Mouse (Mus musculus) lung, postnatal 0 days (tissue): ENCODE measurements at regions not wholly inside any gene's neighbourhood (a gene's known extent, or its start where the extent isn't known, plus 50 kb on each side); places are given as distances from the start of the nearest gene placed in this dataset.
A peak's percentile ranks its signal among the peaks of the same experiment; 100 is the strongest.

Experiments
- ATAC-seq: fragments of 200-750 bp; cut with Nextera tagmentation; 2 replicates; pipeline ENCODE4 v1.8.0; 2017; ENCODE audit warnings: moderate library complexity
- DNase-seq: peaks from one replicate; pipeline ENCODE4 v3.0.0-alpha.2; 2016; ENCODE audit warnings: low spot score
- H3K27ac ChIP-seq: fragments of 300-500 bp; sonication (generic); 2 replicates; pipeline ENCODE4 v1.5.1; 2014; ENCODE audit warnings: antibody characterized with exemption, mild to moderate bottlenecking, low read length, mixed read lengths
- H3K27me3 ChIP-seq: fragments of 300-500 bp; sonication (generic); replicated peaks from 2 replicates; pipeline ENCODE4 v1.6.1; 2014; ENCODE audit warnings: low read length, mixed read lengths; ENCODE audit not compliant: insufficient read depth
- H3K36me3 ChIP-seq: fragments of 300-500 bp; sonication (generic); 2 replicates; pipeline ENCODE4 v1.6.1; 2014; ENCODE audit warnings: low read length, mixed read lengths; ENCODE audit not compliant: insufficient read depth
- H3K4me1 ChIP-seq: fragments of 300-500 bp; sonication (generic); 2 replicates; pipeline ENCODE4 v1.6.1; 2014; ENCODE audit warnings: antibody characterized with exemption, low read depth, low read length, mixed read lengths; ENCODE audit not compliant: insufficient read depth
- H3K4me2 ChIP-seq: fragments of 300-500 bp; sonication (generic); replicated peaks from 2 replicates; pipeline ENCODE4 v1.6.1; 2014; ENCODE audit warnings: low read depth, mild to moderate bottlenecking, low read length, moderate library complexity, mixed read lengths
- H3K4me3 ChIP-seq: fragments of 300-500 bp; sonication (generic); 2 replicates; pipeline ENCODE4 v1.5.1; 2014; ENCODE audit warnings: low read depth, low read length
- H3K9ac ChIP-seq: fragments of 300-500 bp; sonication (generic); replicated peaks from 2 replicates; pipeline ENCODE4 v1.6.1; 2014; ENCODE audit warnings: low read depth, mild to moderate bottlenecking
- H3K9me3 ChIP-seq: fragments of 300-500 bp; sonication (generic); 2 replicates; pipeline ENCODE4 v1.6.1; 2016; ENCODE audit warnings: low read length, mixed read lengths
- CTCF ChIP-seq: IDR thresholded peaks from 2 replicates; pipeline ENCODE4 v1.5.1; 2016; ENCODE audit warnings: antibody characterized with exemption, mild to moderate bottlenecking
- EP300 ChIP-seq: IDR thresholded peaks from 2 replicates; pipeline ENCODE4 v1.6.1; 2016; ENCODE audit warnings: antibody characterized with exemption, mild to moderate bottlenecking, control low read depth
- WGBS: fragments of 180-500 bp; shearing (Covaris S2); extraction: QIAGEN DNeasy Blood & Tissue Kit; methylation state at CpG from one replicate; pipeline ENCODE4 v1.1.7; 2014; 5-methylcytosine and 5-hydroxymethylcytosine counted together

DNA sequence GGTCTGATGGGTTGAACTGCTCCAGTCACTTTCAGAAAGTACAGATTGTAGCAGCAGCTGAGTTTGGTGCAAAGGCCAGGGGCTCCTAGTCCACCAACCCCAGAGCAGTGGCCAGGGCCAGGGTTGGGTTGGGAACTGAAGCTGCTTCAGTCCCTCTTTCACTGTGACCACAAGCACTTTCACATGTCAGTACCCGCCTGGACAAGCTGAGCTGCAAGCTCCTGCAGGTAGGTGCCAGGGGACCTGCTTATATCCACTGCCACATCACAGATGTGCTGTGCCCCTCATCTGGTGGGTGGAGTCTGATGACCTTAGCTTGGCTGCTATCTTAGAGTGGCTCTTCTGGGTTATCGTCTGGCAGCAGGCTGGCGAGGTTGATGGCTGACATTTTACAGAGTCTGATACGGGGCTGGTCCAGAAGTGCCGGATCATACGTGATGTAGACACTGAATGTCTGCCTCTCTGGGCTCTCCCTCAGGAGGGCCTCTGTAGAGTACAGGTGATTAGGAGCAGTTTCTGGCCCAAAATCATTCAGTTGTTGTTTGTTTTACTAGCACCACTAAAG, 192.6 kb downstream of the Rybp start:
- ATAC-seq = no peak
- TF ChIP-seq CTCF (no peak), EP300 (no peak)
- H3K27me3 ChIP-seq = no peaks in the 10 kb centered on the region

DNA sequence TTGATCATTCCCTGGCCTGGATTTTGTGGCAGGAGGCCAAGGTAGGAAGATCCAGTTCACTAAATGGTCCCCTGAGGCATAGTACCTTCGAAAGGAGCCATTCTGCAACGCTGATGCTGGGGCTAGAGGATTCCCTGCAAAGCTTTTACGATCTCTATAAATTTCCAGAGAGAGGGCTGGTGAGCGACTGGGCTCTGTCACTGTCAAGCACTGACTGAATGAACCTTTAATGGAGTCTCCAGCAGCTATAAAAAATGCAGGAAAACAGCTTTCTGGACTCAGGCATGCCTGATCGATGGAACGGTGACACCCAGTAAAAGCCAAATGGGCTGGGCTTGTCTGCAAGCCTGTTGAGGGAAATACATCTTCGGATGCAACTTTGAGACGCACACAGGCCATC, 194.4 kb downstream of the Rybp start:
- no peak for DNase-seq
- Histone ChIP-seq H3K27ac (no peak overlapping the region), H3K4me1 (no peaks in the 10 kb centered on the region), H3K4me3 (no peak overlapping the region), H3K36me3 (no peaks in the 10 kb centered on the region), H3K4me2 (no peak overlapping the region), H3K27me3 (no peaks in the 10 kb centered on the region), H3K9me3 (no peaks in the 10 kb centered on the region), H3K9ac (no peak overlapping the region)
- ATAC-seq = no peak
- 66% methylated on average over 8 of the region's 8 CpGs for WGBS
- TF ChIP-seq EP300 (no peak), CTCF (no peak)

More for the DNA sequence above, 192.6 kb downstream of the Rybp start:
- Histone ChIP-seq H3K36me3 (no peaks in the 10 kb centered on the region), H3K4me1 (no peaks in the 10 kb centered on the region), H3K9ac (no peak overlapping the region), H3K4me2 (no peak overlapping the region), H3K27ac (no peak overlapping the region), H3K9me3 (no peaks in the 10 kb centered on the region), H3K4me3 (no peak overlapping the region)
- DNase-seq = no peak
- WGBS = 80% methylated on average over 6 of the region's 6 CpGs

DNA sequence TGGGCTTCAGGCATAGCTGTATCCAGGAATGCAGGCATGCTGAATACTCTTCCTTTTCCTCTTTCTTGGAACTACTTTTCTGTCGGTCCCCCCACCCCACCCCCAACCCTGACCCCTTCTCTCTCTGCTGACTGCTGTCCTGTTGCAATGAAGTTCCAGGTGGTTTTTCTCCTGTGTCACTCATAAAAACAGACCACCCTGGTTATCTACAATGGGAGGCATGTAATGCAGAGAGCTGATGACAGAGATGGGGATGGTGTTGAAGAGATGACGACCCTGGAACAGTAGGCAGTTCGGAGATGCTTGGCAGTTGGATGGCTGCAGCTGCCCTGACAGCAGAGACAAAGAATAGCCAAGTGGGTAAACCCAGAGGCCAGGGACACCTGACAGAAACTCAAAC, 195.5 kb downstream of the Rybp start:
- Histone ChIP-seq H3K36me3 (no peaks in the 10 kb centered on the region), H3K9me3 (no peaks in the 10 kb centered on the region), H3K9ac (no peak overlapping the region), H3K4me3 (no peak overlapping the region), H3K4me1 (no peaks in the 10 kb centered on the region), H3K27ac (no peak overlapping the region), H3K27me3 (no peaks in the 10 kb centered on the region), H3K4me2 (no peak overlapping the region)
- WGBS = 34% methylated on average over 3 of the region's 3 CpGs
- ATAC-seq (peak; percentile 30; the same call in 1 of the 2 replicates), DNase-seq (no peak)
- TF ChIP-seq EP300 (no peak), CTCF (no peak)

DNA sequence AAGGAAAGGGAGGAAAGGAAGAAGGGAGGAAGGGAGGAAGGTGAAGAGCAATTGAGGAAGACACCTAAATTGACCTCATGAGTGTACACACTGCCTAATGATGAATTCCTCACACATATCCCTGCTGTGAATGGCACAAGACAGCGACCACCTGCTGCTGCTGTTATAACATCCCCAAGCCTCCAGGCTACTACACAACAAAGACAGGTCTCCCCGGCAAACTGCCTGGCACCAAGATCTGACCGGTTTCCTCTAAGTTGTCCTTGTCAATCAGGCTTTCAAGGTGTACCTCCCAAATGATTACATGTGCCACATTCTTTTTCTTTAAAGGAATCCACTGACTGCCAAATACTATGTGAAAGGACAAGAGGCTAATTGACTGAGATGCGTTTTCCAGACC, 198.7 kb downstream of the Rybp start:
- H3K36me3 ChIP-seq = no peaks in the 10 kb centered on the region
- no peak overlapping the region for H3K9ac ChIP-seq
- no peak for DNase-seq
- no peak overlapping the region for H3K4me2 ChIP-seq
- H3K27ac ChIP-seq = no peak overlapping the region
- no peak for ATAC-seq
- no peak for TF ChIP-seq CTCF
- TF ChIP-seq EP300 = no peak
- no peaks in the 10 kb centered on the region for H3K9me3 ChIP-seq
- WGBS = 64% methylated on average over 4 of the region's 4 CpGs
- H3K4me1 ChIP-seq = no peaks in the 10 kb centered on the region
- no peak overlapping the region for H3K4me3 ChIP-seq
- H3K27me3 ChIP-seq = no peaks in the 10 kb centered on the region

DNA sequence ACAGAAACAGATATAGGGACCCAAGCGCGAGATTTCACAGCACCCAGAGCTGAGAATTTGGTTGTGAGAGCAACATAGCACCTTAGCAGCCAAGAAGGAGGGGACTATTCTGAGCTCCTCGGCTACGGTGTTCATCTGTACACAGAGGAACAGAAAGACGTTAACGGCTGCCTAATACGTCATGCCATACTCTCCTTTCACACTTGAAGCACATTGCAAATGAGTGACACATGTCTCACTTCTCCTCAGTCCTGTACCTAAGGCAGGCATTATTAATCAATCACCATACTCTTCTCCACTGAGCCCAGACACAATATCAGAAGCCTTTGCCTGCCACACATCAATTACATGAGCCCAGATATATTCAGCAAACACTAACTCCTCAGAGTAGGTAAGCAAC, 200.5 kb downstream of the Rybp start:
- Histone ChIP-seq H3K4me1 (no peaks in the 10 kb centered on the region), H3K27ac (no peak overlapping the region), H3K9ac (no peak overlapping the region), H3K4me2 (no peak overlapping the region), H3K27me3 (no peaks in the 10 kb centered on the region), H3K9me3 (no peaks in the 10 kb centered on the region), H3K36me3 (no peaks in the 10 kb centered on the region), H3K4me3 (no peak overlapping the region)
- DNase-seq (no peak), ATAC-seq (no peak)
- TF ChIP-seq CTCF = no peak
- TF ChIP-seq EP300 = no peak
- WGBS = 64% methylated on average over 7 of the region's 7 CpGs

DNA sequence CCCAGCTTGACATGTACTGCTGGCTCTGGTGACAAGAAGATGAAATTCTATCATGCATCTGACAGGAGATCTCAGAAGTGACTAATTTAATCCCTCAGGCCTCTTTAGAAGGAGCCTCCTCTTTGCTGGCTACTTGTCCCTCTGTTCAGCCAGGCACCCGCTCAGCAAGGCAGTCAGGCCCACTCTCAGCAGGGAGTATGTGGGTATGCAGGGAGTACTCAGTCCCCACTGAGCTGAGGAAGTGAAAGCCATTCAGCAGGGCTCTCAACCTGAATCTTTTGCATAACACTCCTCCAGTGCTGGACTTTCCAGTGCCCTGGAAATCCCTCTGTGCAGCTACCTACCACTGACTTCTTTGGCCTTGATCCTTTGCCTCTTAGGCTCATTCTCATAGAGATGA, 201.3 kb downstream of the Rybp start:
- Histone ChIP-seq H3K4me2 (no peak overlapping the region), H3K4me1 (no peaks in the 10 kb centered on the region), H3K36me3 (no peaks in the 10 kb centered on the region), H3K9ac (no peak overlapping the region), H3K9me3 (no peaks in the 10 kb centered on the region), H3K4me3 (no peak overlapping the region), H3K27ac (no peak overlapping the region), H3K27me3 (no peaks in the 10 kb centered on the region)
- WGBS = 58% methylated on average over 1 of the region's 1 CpGs
- DNase-seq (no peak), ATAC-seq (no peak)
- no peak for TF ChIP-seq EP300
- no peak for TF ChIP-seq CTCF

DNA sequence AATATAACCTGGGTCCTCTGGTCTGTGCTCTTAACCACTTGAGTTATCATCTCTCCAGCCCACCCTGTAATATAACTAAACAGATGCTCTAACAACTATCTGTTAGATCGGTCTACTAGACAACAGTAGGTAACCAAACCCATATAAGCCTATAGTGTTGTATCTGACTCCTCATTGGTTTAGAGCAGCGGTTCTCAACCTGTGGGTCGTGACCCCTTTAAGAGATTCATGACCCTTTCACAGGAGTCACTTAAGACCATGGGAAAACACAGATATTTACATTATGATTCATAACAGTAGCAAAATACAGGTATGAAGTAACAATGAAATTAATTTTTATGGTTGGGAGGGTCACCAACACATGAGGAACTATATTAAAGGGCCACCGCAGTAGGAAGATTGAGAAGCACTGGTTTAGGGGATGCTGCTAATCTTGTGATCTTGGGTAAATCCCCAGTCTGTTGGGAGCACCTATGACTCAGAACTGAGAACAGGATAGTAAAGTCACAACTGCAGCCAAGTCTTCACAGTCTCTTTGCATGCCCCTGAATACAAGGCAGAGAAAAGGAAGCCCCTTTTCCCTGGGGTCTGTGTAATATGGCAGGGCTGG, 203.3 kb downstream of the Rybp start:
- Histone ChIP-seq H3K4me1 (no peaks in the 10 kb centered on the region), H3K9ac (no peak overlapping the region), H3K4me2 (no peak overlapping the region), H3K4me3 (no peak overlapping the region), H3K27me3 (no peaks in the 10 kb centered on the region), H3K27ac (no peak overlapping the region), H3K9me3 (no peaks in the 10 kb centered on the region), H3K36me3 (no peaks in the 10 kb centered on the region)
- ATAC-seq = no peak
- no peak for DNase-seq
- TF ChIP-seq EP300 (no peak), CTCF (no peak)
- 90% methylated on average over 4 of the region's 4 CpGs for WGBS
